Mouse (Mus musculus) neutrophil, adult 65 days (primary cell): ENCODE results near the gene Ndufa12. TPM values are rescaled to one million over a fixed set of nuclear protein-coding genes. Genes with fewer than 3 reads are reported as not detected.

Experiments
- total RNA-seq: library from RNA; stranded (reverse); gene quantifications from 2 replicates; pipeline ENCODE4 v1.2.4, GENCODE M21; 2023

Gene Ndufa12
- total RNA-seq = 23.4 and 25.1 TPM in 2 replicates

GRCm38 (mm10) chr10:94198482-94199405, at the start of gene Ndufa12:
TSS of gene Ndufa12 (plus strand) at chr10:94198720.

Other genes with a start within 250 kb of the Ndufa12 start
- 4.3 and 6.8 TPM in 2 replicates for gene Vezt, start 162.9 kb upstream of the Ndufa12 start, total RNA-seq
- 3.6 and 9.0 TPM in 2 replicates for gene Fgd6, start 162.7 kb upstream of the Ndufa12 start, total RNA-seq
- 2.5 and 2.6 TPM in 2 replicates for gene Nr2c1, start 50.7 kb upstream of the Ndufa12 start, total RNA-seq
- gene Gm4792, start 100.0 kb downstream of the Ndufa12 start, total RNA-seq = not detected in 2 replicates
- gene Tmcc3, start 113.2 kb downstream of the Ndufa12 start, total RNA-seq = 6.0 and 11.2 TPM in 2 replicates